Mouse (Mus musculus) testis, adult 2 months (tissue): ENCODE measurements at regions not wholly inside any gene's neighbourhood (a gene's known extent, or its start where the extent isn't known, plus 50 kb on each side); places are given as distances from the start of the nearest gene placed in this dataset.

Experiments used
- CTCF ChIP-seq: fragments of 200-500 bp; IDR thresholded peaks from 2 replicates; pipeline ENCODE4 v1.5.1; 2012; ENCODE audit warnings: low read depth, mild to moderate bottlenecking, inconsistent platforms, low read length, moderate library complexity; ENCODE audit not compliant: control insufficient read depth, insufficient read depth, insufficient replicate concordance
- POLR2A ChIP-seq: fragments of 200-500 bp; IDR thresholded peaks from 2 replicates; pipeline ENCODE4 v1.6.1; 2012; ENCODE audit warnings: low read depth, mild to moderate bottlenecking, inconsistent platforms, low read length, moderate library complexity; ENCODE audit not compliant: control insufficient read depth

GRCm38 (mm10) chr16:30756678-30757077, 157.2 kb downstream of the Fam43a start:
- no peak for TF ChIP-seq CTCF
- no peak for TF ChIP-seq POLR2A
